ENCODE assay signal across 16 mouse cellular contexts in genomic region chr17:33566182-33566581, GRCm38 (mm10). TPM values are rescaled to one million over a fixed set of nuclear protein-coding genes. Genes with fewer than 3 reads are reported as not detected.
DNase-seq lines count a peak whose midpoint lies in the region.
"Had no signal": no experiment of that assay in that cellular context is flagged by ENCODE, and none has a peak within 500 bp of the region (broad histone marks: within the 10 kb centered on the region; RNA-seq: fewer than 3 reads in every experiment).

No protein-coding gene starts in this region.

- 81% methylated on average over 2 of the region's 2 CpGs for WGBS in limb, embryonic 10.5 days

- H3K27me3 ChIP-seq in megakaryocyte, embryonic 14.5 days (replicated peaks), result no peaks in the 10 kb centered on the region
- no peaks in the 10 kb centered on the region for H3K27me3 ChIP-seq in limb, embryonic 10.5 days (ENCODE audit: low read depth, poor library complexity, severe bottlenecking)
- H3K27me3 ChIP-seq: CH12.LX; hindbrain, embryonic 13.5 days; neural tube, embryonic 12.5 days had no signal

- H3K27ac ChIP-seq in limb, embryonic 10.5 days, result no peak overlapping the region
- H3K27ac ChIP-seq: hindbrain, embryonic 13.5 days; neural tube, embryonic 12.5 days had no signal

- H3K36me3 ChIP-seq in megakaryocyte, embryonic 14.5 days (replicated peaks; ENCODE audit: low read length), result no peaks in the 10 kb centered on the region
- H3K36me3 ChIP-seq in limb, embryonic 10.5 days, result no peaks in the 10 kb centered on the region
- H3K36me3 ChIP-seq: hindbrain, embryonic 13.5 days; neural tube, embryonic 12.5 days had no signal

- peaks cover 62% of the 10 kb centered on the region for H3K4me1 ChIP-seq in megakaryocyte, embryonic 14.5 days
- no peaks in the 10 kb centered on the region for H3K4me1 ChIP-seq in limb, embryonic 10.5 days
- H3K4me1 ChIP-seq: hindbrain, embryonic 13.5 days; neural tube, embryonic 12.5 days had no signal

- H3K9me3 ChIP-seq in megakaryocyte, embryonic 14.5 days, result no peaks in the 10 kb centered on the region
- H3K9me3 ChIP-seq in limb, embryonic 10.5 days (replicated peaks), result no peaks in the 10 kb centered on the region
- H3K9me3 ChIP-seq: hindbrain, embryonic 13.5 days; neural tube, embryonic 12.5 days had no signal

- H3K4me3 ChIP-seq in megakaryocyte, embryonic 14.5 days (replicated peaks), result peak overlapping the region; percentile 26
- no peak overlapping the region for H3K4me3 ChIP-seq in limb, embryonic 10.5 days
- H3K4me3 ChIP-seq: hindbrain, embryonic 13.5 days; neural tube, embryonic 12.5 days had no signal

- peak; percentile 14 for DNase-seq in CD4-positive helper T cell, adult 2 months (ENCODE audit: low read depth, low spot score)
- DNase-seq in MEL-GATA-1-ER (ENCODE audit: extremely low read depth, low read depth) (peak; percentile 83), liver (peak; percentile 24)
- DNase-seq in layer of hippocampus, adult 11-12 months (ENCODE audit: low spot score), result no peak
- no peak for DNase-seq in spleen, postnatal 14 days (ENCODE audit: low spot score in 2 of 2)
- DNase-seq in limb, embryonic 10.5 days (ENCODE audit: low spot score), result no peak
- DNase-seq: cerebellum, adult 18-20 months; kidney, postnatal 10 days; lung, embryonic 14.5 days; right cerebral cortex, postnatal 14 days; thymus, adult 2 months had no signal

RNA-seq across cellular contexts. Expression of gene Myo1f, which starts 10.7 kb away (rescaled TPM):
- polyA plus RNA-seq in megakaryocyte, embryonic 14.5 days (2012; ENCODE audit: insufficient read depth, low replicate concordance), result 5.5 and 19.9 TPM in 2 replicates
- 1.2 and 2.0 TPM in 2 replicates for polyA plus RNA-seq in limb, embryonic 10.5 days (2016; fragmentation: Nextera tagmentation; extraction: Ambion mirVana)
- polyA plus RNA-seq: Patski had no signal

RNA-seq across cellular contexts. Expression of gene Adamts10, which starts 42.2 kb away (rescaled TPM):
- 11.6 and 15.5 TPM in 2 replicates for polyA plus RNA-seq in megakaryocyte, embryonic 14.5 days (2012; ENCODE audit: insufficient read depth, low replicate concordance)
- 71.5 and 103 TPM in 2 replicates for polyA plus RNA-seq in limb, embryonic 10.5 days (2016; fragmentation: Nextera tagmentation; extraction: Ambion mirVana)

Comparison
In these comparisons a context has a peak if more than half of its experiments do, and no peak if none do; other contexts are left out.
1. DNase-seq: peak in CD4-positive helper T cell, adult 2 months (single experiment), MEL-GATA-1-ER (single experiment) and liver (single experiment); none in layer of hippocampus, adult 11-12 months (single experiment), spleen, postnatal 14 days (0 of 2) and limb, embryonic 10.5 days (single experiment).